Mouse (Mus musculus) thymus, postnatal 25 days (tissue): Measurements from ENCODE around the gene Nkain2.
"Not testable (repeated sequence)": the region's sequence is repeated elsewhere in the genome, so short reads cannot be mapped to it uniquely, and the experiment has no call there.

Experiments
- DNase-seq: peaks from one replicate; pipeline ENCODE4 v3.0.0; 2022

Nkain2 gene

DNA sequence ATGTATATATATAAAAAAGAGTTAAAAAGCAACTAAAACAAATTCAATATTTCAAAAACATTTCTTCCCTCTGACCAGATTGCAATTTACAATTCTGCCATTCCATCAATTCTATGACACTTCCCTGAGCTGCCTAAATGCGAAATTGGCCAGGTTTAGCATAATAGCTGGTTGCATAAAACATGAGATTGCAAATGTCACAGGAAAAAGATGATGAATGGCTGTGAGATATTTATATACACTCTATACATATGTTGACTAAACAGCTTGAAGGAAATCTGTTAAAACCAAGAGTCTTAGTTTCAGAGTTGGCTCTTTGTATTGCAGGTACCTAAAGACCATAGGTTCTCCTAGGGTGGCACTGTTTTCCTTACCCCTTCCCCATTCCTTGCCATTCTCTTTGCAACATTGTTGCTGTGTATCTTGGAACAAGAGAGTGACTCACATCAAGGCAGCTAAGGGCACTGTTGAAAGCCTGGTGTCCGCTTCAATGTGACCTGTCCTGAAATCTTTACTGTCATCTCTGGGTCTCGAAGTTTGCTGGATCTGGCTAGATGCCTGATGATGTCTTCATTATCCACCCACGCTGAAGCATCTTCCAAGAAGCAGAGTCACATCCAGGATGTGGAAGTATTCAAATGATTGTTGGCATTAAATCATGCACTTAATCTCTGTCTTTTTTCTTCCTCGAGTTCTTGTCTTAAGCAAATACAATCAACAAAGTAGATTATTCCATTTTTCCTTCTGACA lies 837.5 kb downstream of the Nkain2 start:
- DNase-seq: no peak

DNA sequence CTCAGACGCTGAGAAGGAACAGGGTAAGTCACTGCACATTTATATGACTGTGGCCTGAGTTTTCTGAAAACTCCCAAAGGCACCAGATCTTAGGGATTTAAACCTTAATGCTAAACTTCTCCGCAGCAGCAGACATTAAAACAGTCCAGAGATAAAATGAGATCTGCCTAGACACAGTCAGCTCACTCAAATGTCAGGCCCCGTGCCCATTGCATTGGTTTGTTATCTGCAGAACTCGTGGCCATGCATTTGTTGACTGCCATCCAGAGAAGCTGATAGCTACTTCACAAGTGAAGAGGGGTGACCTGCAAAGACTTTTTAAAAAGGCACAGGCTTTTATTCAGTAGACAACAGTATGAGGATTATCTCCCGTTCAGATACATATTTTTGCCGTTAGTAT lies 838.2 kb downstream of the Nkain2 start:
- no peak for DNase-seq

DNA sequence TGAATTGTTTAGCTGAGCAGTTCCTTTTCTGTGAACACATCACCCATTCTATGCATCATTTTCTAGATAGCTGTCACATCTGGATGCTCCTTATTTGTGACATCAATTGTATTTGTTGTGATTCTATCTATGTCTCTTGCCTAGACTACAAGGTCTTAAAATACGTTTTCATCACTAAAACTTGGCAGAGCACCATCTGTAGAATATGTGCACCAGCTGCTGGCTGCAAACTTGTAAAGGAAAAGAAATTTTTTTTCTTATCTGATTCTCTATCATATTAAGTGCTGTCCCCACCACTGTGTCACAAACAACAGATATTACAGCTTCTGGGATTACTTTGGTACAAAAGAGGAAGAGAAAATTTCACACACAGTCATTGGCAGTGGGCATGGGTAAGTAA lies 860.3 kb downstream of the Nkain2 start:
- no peak for DNase-seq

DNA sequence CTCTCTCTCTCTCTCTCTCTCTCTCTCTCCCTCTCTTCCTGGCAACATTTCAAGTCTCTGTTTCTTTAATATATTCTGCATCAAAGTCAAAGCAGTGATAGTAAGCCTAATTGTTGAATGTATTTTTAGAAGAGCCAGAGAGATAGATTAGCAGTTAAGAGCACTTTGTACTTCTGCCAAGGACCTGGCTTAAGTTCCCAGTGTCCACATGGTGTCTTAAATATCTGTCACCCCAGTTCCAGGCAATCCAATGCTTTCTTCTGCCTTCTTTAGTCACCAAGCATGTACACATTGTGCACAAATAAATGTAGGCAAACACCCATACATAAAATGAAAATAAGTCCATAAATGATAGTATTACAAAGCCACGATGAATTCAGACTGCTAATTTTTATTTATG lies 871.9 kb downstream of the Nkain2 start:
- no peak for DNase-seq

DNA sequence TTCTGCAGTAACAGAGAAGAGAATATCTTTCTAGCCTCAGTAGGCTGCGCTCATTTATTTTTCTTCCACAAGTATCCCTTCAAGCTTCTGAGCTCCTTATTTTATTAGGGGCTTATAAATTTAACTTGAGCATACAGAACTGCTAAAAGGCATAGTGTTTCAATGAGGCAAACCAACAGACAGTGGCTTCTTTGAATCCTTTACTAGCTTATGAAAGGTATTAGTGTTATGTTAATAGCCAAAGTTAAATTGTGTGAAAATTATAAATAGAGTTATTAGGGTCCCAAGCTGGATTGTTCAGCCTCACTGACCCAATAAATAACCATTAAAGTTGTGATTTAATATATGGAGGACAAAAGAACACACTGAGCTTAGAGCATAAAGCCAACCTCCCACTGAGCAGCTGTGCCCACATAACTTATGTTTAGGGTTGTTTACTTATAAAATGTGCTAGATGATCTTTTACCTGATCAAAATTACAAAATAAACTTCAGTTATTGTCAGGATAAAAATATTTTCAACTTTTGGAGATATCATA lies 889.0 kb downstream of the Nkain2 start:
- no peak for DNase-seq

DNA sequence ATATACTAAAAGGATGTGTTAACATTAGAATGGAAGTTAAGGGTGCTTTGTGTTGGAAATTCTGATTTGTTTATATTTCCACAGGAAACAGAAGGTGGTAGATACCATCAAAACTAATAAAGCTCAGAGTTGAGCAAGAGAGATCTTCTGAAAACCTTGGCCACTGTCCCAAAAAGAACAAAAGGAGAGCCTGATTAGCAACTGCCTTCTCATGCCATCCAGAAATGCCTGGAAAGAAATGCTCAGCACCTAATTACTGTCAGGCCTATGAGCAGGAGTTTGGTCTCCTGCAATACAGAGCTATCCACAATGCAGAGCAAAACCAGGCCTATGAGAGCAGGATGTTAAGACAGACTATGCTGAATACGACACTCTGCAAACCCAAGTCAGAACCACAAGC lies 897.1 kb downstream of the Nkain2 start:
- no peak for DNase-seq

DNA sequence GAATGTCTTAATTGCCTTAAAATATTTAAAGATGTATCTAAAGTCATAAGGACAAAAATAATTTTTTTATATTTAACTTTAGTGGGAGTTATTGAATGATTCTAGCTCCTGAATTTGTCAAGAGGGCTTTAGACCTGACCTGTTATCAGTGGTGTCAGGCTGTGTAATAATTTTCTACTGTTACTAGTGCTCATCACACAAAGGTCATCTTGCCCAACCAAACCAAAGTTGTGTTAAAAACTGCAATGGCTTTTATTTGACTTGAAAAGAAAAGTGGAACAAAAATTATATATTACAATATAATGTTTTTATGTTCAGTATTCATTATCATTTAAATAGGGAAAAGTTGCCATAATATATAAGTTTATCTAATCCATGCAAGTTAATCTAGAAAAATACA lies 911.9 kb downstream of the Nkain2 start:
- DNase-seq: no peak

DNA sequence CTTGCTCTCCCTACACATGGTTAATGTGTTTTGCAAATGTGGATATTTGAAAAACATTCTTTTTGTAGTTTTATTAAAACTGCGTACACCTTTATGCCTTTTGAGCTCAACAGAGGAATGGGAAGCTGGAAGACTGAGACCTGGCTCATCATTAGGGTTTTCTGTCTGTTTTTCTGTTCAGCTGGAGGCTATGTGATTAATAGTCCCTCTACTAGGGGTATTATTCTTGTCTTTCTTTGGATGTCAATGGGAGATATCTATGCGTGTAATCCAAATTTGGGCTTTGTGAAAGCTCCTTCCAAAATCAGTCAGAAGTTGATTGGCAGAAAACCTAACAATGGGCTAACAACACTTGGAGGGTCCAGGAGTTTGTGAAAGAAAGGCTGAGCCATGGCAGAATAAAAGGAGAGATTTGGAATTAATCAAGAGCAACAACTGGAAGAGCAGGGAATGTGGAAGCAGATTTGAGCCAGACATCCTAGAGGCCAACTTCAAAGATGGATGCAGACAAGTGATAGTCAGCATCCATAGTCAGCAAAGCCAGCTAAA lies 943.0 kb downstream of the Nkain2 start:
- DNase-seq: no peak

DNA sequence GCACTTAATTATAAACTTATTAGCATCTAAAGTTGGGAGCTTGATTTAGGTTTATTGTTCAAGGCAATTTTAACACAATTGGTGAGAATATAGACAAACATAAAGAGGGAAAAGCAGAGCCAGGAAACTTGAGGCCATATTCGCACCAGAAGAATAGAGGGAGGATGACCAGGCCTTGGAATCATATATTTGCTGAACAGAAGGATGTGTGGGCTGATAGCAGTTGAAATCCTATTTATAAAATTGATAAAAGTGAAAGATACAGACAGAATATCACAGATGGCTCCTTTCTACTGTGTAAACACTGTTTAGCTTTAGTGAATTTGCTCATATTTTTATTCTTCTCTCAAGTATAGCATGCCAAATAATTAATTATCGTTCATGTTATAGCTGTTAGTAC lies 958.3 kb downstream of the Nkain2 start:
- no peak for DNase-seq

DNA sequence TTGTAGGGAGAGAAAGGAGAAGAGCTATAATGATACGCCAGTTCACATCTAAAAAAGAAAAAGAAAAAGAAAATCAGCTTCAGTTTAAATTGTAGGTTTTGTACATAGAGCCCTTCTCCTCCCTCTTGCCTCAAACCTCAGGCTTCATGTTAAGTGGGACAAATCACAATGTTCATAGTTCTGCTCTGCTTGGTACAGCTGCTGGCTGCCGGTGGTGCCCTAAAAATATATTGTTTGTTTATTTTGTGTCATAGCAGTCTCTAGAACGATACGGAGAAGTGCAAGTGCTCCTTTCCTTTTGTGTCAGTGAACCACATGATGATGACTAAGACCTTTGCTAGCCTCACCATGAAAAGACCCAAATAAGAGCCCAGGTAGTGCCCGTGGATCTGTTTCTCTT lies 962.6 kb downstream of the Nkain2 start:
- no peak for DNase-seq

DNA sequence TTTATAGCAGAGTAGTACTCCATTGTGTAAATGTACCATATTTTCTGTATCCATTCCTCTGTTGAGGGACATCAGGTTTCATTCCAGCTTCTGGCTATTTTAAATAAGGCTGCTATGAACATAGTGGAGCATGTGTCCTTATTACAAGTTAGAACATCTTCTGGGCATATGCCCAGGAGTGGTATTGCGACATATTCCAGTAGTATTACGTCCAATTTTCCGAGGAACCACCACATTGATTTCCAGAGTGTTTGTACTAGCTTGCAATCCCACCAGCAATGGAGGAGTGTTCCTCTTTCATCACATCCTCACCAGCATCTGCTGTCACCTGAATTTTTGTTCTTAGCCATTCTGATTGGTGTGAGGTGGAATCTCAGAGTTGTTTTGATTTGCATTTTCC lies 969.4 kb downstream of the Nkain2 start:
- not testable (repeated sequence) for DNase-seq

DNA sequence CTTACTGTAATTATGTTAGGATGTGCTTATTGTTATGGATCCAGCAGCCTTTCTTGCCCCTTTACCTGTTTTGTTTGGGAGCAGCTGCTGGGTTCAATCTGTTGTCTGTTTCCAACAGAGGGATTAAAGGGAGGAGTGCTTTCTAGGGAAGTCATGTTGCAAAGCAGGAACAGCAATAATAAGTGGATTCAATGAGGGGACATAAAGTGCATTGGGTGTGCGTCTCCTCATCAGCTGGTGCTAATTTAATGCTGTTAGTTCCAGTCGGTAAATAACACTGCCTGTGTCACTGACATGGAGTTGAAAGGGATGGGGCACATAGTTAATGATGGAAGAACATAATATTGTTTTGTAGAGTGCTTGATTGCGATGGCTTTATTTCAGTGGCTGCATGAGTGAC lies 982.8 kb downstream of the Nkain2 start:
- DNase-seq: no peak

DNA sequence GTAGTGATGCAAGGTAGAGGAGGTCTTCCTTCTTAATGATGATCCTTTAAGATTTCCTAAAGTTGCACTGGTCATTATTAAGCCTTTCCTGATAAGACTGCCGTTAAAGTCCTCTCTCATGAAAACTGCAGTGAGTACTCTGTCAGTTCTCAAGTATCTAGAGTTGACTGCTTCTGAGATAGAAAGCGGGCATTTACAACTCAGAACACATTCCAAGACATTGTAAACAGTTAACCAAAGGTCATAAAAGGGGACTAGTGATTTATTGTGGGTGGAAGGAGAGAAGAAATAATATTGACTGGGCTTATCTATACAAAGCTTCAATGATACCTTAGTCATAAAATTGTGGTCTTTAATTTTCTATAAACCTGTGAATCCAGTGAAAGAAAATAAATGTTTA lies 990.8 kb downstream of the Nkain2 start:
- no peak for DNase-seq

DNA sequence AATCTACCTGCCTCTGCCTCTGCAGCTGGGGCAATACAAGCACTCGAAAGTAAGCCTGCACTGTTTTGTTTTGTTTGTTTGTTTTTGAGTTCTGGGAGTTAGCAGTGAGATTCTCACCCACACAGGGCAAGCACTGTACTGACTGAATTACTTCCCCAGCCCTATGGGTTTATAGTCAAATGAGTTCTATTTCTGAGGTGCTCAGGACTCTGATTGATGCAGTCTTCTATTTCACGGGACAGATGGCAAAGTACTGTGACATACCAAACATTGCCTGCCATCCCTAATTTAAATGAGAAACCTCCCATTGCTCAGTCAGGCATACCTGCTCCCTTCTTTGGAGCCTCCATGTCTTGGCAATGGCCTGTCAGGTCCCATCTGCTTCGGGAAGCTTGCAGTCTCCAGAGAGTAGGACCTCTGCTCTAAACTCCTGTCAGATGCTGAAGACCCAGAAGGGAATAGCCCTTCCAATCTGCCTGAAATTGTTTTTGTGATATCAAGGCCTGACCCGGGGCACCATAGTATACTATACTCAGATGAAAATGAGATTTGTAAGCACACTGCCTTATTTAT lies 1016.9 kb downstream of the Nkain2 start:
- DNase-seq: no peak

DNA sequence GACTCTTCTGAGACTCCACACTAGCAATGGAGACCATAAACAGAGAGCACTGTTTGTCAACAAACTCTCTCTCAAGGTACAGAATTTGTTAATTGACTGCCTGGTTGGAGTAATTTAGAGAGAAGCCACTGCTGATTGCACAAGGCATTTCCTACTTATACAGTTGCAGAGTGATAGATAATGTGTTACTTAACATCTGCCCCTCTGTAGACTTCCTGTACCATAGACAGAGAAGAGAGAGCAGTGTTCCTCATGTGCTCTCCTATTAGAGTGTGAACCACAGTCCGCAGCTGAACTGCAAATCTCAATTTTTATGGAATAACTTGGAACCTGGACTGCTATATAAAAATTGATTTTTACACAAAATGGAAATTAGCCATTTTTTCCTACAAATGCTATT lies 1022.0 kb downstream of the Nkain2 start:
- DNase-seq: no peak

DNA sequence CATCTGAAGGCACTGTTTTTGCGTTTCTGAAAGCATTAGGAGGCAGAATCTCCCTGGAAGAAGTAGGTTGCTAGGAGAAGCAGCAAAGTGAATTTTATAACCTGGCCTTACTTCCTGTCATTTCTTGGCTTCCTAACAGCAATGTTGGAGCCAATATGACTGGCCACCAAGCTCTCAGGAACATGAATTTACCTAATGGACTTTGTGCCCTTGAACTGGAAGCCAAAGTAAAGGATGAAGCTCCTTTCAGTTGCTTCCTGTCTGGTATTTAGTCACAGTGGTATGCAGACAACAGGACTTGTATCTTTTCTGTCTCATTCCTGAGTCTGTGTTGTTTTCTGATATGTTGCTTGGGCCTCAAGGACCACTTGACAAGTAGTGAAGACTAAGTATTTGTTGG lies 1063.2 kb downstream of the Nkain2 start:
- no peak for DNase-seq

DNA sequence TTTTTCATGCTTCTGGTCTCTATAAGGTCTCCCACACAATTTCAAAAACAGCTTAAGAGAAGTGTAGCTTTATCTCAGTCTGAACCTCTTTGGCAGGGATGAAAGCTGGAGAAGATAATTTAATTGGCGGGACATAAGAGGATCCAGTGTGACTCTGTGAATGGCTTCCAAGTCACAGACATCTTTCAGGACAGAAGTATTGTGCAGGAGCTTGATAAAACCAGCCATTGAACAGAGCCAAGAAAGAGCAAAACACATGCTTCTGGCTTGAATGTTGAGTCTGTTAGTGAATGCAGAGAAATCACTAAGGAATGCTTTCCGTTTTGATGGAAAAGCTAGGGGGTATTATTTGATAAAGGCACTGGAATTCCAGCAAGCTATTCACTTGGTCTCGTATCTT lies 1077.7 kb downstream of the Nkain2 start:
- DNase-seq: no peak

DNA sequence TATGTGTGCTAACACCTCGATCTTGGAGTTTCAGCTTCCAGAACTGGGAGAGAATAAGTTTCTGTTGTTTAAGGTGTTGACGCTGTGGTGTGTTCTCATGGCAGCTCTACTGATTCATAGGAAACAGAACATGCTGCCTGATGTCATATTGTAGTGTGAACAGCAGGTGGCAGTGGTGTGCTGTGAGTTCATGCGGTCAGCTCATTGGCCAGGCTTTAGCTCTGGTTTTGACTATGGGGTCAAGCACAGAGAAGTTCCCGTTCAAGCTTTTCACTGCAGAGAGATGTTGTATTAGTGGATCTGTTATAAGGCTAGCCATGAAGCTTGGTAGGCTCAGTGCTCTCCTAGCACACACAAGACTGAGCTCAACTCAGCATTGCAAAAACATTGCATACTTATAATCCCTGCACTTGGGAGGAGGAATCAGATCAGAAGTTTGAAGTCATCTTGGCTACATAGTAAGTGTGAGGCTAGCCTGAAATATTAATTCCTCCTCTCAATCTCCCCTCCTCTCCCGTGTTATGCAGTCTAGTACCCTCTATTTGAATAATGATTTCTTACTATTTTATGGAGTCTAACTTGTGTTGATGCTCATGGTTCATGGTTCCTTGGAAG lies 1147.7 kb downstream of the Nkain2 start:
- no peak for DNase-seq

DNA sequence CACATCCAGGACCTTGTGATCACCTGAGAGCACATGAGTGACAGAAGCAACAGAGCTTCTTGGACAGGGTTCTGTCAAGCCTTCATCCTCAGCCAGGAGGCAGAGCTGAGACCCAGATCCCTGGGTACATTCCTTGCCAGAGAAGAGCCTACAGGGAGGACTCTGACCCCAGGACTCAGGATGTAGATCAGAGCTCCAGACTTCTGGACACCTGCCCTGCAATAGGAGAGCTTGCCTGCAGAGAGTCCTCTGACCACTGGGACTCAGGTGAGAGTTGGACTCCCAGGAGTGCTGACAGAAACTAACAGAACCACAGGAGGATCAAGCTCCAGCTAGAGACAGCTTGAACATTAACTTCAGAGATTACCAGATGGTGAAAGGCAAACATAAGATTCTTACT lies 1162.2 kb downstream of the Nkain2 start:
- DNase-seq: no peak

DNA sequence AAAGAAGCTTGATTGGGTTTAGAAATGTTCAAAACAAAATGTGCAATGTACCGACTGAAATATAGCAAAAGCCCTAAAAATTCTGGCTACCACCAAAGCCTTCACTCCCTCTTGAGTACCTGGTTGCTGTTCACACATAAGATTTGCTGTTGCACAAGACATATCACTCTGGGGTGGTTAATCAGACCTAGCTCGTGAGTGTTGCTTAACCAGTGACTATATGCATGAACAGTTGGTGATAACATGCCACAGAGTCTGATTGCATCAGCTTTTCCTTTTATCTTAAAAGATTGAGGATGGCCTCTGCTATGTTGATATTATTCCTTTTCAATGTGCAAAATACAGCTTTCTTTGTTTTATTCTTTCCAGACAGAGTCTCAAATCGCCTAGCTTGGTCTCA lies 1243.0 kb downstream of the Nkain2 start:
- DNase-seq: no peak

DNA sequence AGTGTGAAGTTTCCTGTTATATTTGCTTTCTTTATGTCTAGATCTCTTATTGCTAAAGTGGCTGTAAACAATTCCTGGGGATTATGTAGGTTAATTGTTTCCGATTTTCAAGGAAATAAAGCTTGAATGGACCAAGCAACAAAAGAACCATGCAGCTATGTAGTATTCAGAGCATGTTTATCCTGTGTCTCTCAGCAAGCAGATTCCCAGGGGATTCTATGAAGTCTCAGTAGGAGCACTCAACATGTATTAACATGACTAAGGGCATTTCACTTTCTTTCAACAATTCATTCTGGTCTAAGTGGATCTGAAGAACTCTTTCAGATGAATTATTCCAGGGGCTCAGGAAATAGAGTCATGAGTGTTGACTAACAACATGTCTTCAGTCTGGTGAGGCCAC lies 1244.2 kb downstream of the Nkain2 start:
- DNase-seq: no peak
